Mouse (Mus musculus) cerebellum, postnatal 14 days (tissue): ENCODE measurements around the gene Esrrg.

Experiments used
- DNase-seq, 2 experiments: peaks; one replicate each; pipeline ENCODE4 v3.0.0; 2021; ENCODE audit warnings: mixed read lengths in 2 of 2

The Esrrg gene

DNA sequence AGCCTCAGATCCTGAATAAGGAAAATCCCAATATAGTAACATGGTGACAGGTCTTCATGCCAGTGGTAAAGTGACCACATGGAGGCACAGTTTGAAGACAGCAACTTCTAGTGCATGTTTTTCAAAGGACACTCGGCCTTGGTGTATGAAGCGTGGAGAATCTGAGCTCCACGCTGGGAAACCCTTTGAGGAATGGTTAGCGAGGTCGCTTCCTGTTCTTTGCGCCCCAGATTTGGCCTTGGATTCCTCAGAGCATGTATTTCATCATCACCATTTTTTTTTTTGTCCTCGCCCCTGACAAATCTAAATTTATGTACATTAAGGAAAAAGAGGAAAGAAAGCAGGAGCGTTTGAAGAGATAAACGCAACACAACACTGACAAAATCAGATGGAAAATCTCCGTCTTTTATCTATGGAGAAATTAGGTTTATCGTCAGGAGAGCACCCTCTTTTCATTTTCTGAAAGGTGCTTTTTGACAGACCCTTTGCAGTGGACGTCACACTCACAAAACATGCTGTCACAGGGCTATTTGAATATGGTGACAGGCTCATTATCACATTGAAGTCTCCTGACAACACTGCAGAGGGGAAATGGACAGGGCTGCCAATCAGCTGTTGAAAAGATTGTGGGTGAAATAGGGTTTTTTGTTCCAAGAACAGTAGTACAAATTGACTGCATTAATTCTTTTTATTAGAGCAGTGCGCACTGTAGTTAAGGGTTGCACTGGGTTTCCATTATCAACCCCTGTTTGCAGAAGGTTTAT is 476.7 kb downstream of the Esrrg start:
- no peak for DNase-seq

DNA sequence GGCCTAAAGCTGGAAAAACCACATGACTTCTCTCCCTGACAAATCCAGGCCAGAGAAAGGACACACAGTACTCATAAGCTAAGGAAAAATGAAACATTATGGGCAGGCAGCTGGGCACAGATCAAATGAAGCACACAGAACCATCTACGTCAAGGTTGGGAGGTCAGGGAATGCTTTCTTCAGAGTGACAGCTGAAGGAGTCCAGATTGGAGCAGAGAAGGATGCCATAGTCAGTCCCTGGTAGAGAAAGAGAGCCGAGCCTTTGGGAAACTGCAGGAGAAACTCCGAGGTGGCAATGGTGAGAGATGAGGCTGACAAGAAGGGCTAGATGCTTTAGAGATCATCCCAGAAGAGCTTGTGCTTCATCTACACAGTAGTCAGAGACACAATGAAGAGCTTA is 485.1 kb downstream of the Esrrg start:
- no peak for DNase-seq

DNA sequence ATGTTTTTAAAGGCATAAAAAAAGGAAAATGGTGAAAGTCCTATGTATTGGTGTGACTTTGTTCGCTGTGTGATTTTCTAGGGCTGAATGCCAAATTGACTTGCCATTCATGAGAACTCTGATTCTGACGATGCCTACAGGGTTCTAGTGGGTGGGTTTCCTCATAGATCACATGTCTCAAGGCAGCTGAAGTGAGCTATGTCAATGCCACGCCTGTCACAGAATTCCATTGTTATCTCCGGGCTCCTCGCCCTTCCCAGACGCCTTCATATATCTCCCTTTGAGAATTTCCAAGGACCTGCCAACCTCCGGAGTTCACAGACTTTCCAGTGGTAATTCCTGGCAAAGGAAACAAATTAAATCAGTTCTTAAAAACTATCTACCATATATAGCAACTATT is 493.2 kb downstream of the Esrrg start:
- DNase-seq: no peak

DNA sequence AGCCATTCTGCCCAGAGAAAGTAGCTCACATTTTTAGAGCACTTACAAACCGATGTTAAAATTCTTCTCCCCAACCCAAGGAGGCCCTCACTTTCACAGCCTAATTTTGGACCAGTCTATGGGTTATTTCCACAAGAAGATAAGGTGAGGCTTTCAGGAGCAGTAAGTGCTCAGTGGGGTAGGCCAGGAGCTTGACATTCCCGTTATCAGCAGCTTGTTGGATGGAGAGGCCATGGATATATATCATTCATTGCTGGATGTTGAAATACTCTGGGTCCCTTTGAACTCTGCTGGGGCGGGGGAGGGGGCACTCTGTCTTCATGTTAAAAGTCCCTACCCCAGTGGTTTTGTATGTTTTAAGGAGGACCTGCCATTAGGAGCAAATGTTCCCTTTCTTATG is 494.6 kb downstream of the Esrrg start:
- DNase-seq: no peak

DNA sequence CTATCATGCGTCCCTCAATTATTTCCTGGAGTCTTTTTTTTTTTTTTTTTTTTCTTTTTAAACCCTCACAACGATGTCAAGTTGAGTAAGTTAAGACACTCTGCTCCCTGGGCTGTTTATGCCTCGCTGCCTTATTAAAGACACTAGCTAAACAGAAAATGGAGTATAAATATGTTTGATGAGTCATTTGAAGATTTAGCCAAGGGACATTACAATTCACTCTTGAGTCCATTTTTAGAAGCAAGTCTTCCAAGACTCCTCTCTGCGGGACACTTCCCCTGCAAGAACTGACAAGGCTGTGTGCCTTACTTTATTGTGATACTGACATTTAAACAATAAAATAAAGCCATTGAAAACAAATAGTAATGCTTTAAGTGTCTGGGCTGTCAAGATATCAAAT is 496.9 kb downstream of the Esrrg start:
- DNase-seq: no peak

DNA sequence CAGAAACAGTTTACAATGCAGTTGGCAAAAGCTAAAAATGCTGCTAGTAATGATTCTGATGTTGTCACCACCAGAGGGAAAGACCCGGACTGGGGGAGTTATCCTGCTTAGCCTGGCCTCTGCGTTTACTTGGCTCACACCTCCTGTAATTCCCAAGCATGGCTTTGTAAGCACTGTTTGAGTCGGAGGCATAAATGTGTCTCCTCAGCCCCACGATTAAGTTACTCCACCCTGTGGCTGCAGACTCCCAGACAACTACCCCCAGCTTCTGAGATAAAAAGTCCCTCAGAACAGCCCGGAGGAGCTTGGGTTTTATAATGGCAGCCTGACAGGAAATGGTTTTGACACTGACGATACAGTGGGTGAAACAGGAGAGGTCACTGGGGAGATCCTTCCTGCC is 499.4 kb downstream of the Esrrg start:
- no peak for DNase-seq

DNA sequence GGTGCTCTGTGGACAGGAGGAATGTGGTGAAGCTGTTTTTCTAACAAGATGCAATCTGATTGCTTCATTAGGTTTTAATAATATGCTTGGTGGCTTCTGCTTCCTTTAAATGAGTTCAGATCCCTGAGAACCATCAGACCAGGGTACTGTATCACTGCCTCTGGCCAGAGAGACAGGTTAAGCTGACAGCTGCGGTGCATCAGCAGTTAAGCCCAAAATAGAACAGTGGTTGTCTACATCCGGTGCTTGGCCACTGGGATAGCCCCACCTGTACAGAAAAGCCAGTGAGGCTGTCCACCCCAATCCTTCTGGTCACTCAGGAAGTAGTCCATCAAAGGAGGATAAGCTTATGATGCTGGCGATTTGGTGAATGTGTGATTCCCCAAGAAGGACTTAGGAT is 503.0 kb downstream of the Esrrg start:
- no peak for DNase-seq

DNA sequence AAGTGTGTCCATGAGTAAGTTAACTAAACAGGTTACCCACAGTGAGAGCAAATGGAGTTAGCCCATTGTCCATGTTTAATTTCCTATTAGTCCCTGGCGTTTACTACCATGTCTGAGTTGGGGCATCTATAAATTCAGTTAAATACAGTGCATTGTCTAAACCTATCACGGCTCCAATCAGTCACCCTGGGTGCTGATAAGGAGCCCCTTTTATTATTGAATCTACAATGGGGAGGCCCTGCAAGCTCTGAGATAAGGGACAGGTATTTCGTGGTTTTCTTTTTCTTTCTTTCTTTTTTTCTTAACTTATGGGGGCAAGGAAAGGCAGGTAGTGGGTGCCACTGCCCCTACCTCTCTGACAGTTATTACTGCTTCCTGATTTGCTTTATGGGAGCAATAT is 504.6 kb downstream of the Esrrg start:
- no peak for DNase-seq

DNA sequence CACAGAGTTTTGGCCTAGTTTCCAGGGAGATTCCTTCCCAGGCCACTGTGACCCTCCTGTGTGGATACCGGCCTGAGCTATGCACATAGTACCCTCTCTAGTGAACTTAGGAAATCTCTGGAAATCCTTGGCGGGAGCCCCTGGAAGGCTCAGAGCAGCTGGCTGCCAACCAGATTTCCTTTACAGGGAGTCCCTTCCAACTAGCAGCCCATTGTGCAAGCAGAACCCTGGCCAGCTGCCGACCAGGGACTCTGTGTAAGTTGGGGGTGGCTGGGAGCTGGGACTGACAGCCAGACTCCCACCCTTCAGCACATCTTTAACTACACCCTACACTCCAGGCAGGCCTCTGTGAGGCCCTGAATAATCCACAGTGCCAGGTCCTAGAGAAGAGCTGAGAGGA is 509.5 kb downstream of the Esrrg start:
- peak; percentile 41 to 47 for DNase-seq

DNA sequence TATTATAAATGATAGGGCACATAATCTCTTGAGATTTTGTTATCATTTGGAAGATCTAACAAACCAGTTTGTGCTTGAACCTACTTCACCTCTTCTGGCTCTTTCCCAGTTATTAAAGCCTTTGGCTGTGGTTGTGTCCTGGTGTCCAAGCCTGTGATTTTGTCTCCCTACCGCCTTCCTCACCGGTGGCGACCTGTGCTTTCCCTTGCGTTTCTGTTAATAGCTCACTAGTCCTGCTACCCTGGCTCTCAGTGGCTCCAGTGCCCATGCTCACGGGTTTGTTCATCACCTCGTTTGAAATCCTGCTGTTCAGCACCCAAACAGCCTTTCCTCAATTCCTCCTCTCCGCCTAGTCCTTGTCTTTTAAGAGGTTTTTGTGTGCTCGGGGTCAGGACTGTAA is 511.2 kb downstream of the Esrrg start:
- no peak for DNase-seq

DNA sequence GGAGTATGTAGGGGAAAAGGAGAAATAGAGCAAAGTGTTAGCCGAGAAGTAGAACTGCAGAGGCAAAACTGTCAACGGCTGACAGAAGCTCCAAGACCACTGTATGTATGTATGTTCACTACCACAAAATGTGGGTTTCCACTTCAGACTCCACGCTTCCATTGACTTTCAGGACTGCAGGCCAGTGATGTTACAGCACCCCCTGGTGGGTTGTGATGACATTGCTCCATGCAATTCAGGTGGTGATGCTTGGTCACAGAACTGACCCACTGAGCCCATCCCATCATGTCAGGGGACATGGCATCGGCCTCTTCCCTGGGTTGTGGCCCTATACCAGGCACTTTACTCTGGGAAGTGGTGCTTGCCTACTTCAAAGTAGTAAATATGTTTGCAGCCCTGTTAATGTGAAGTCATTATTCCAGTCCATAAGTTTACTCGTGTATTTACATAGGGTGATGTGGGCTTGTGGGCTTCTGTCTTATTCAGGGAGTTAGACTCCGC is 517.0 kb downstream of the Esrrg start:
- DNase-seq: peak in 1 of 2 experiments; percentile 20

DNA sequence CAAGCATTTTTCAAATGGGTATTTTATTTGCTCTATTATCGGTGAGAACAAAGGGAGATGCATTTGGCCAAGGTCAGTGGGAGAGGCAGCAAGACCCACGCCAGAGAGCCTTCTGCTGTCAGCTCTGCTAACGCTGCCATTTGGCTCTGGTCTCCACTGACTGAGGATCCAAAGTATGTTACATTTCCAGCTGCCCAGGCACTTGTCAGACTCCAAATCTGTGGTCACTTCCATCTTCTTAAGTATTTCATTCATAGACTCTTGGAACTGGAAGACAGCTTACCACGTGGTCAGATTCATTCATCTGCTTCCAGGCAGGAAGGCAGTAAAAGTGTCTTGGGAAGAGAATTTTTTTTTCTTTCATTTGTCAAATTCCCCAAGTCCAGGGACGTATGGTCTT is 527.5 kb downstream of the Esrrg start:
- peak; percentile 46 to 53 for DNase-seq

DNA sequence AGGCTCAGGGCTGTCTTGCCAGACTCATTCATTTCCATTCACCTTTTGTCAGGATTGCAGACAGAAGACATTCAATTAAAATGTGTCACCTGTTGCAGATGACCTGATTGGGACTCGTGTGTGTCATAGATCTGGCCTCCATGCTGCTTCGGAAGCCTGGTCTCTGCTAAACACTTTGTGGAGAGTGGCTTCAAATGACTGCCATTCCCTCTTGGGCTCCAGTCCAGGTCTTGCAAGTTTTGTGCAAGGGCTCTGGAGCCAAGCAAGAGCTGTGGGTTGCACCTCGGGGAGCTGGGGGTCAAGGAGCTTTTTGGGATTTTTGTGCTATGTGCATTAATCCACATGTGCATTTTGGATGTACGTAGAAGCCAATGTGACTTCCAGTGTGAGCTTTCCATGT is 530.9 kb downstream of the Esrrg start:
- DNase-seq: peak in 1 of 2 experiments; percentile 23

DNA sequence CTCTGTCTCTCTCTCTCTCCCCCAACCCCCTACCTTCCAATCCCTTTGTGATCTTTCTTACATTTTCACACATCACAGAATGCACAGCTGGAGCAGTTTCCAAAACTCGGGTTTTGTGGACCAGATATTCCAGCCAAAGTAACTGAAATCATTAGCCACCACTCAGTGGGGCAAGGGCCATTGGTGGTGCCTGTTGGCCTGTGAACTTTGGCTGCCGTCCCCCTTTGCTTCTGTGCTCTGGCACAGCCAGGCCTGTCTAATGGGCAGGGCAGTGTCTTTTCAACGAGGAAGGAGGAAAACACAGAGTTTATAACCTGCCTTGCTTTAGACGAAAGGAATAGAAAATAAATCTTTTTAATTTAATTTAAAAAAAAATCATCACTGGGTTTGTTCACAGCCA is 531.6 kb downstream of the Esrrg start:
- DNase-seq: no peak

DNA sequence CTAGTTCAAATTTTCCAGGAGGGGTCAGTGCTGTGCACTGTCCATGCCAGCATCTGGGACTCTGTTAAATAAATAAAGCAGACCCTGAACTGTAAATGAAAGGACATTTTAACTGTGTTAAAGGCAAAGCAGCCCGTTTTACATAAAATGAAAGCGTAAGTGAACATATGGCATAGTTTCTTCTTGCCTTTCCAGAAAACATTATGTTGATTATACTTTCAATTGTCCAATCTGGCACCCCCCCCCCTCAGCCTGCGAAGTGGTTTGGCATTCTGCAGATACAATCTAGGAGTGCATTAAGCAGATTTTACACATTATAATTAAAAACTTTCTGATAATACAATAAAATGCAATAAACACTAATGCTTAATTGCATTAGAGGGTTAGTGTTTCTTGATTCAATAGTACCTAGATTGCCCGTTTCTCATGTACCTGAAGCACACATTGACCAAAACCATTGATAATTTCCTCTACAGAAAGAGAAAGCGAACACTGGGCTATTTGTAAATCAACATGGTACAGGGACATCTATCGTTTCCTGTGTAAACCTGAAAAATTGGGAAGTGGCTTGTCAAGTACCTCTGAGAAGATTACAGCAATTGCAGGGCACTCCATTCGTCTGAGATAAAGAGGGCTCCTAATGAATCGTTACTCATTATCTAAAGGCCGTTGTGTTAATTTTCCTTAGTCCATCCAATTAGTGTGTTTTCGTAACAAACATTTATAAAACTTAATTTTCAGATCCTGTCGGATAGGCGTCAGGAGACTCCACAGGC is 539.0 kb downstream of the Esrrg start:
- DNase-seq: no peak

DNA sequence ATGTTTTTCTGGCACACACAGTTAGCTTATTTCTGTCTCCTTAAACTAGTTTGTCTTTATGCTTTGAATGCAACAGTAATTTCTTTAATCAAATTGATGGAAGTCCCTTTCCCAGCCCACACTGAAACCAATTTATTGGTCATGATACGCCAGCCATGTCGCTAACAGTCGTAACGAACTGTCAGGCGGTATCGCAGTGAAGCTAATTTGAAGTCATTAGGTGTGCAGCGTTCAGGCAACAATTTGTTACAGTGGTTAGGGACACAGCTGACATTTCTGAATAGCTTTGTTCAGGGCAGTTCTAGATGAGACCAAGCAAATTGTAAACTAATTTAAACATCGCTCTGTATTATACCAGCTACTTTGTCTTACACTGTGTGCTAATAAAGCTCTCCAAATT is 542.5 kb downstream of the Esrrg start:
- DNase-seq: no peak

DNA sequence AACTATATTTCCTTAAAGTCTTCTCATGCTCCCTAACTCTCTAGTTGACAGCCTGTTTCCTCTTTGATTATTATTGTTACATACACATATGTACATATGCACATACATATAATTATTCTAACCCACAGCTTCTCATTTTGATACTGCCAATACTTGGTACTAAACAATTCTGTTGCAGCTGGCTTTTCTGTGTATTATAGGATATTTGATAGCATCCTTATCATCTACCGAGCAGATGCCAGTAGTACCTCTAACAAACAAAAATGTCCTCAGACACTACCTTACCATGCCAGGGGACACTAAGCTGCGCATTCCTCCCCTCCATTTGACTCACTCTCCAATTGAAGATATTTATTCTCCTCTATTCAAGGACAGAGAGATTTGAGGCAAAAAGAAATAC is 543.4 kb downstream of the Esrrg start:
- DNase-seq: no peak

DNA sequence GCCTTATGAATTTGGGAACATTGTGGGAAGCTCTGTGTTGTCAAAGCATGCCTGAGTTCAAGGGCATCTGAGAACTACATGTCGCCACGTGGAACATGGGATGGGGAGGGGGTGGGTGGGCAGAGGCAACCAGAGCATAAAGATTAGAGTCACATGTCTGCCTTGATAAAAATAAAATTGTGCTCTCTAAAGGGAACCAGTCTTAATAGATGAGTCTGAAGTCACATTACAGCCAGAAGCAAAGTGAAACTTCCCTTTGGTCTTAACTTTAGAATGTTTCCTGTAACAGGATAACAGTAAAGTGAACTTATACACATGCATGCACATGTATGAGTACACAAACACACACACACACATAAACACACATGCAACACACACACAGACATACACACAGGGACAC is 545.1 kb downstream of the Esrrg start:
- no peak for DNase-seq

DNA sequence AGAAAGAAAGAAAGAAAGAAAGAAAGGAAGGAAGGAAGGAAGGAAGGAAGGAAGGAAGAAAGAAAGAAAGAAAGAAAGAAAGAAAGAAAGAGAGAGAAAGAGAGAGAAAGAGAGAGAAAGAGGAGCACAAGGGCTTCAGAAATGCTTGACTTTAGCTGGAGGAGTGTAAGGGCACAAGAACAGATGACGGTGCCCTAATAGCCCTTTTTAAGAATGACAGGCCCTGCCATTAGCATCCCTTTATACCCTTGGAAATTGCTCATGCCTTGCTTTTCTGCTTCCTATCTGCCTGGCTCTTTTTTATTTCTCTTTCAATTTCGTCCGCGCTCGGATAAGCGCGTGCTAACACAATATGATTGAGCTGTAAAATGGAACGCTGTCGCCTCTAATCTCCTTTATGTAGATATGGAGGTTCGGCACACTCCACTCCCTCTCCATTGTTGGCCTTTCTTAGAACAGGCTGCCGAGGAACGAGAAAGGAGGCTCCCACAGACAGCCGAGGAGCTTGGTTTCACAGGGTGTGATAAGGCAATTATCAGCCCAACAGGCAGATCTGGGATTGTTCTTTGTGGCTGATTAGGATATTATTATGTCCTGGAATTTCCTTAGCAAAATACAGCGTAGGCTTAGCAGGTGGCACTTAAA is 546.0 kb downstream of the Esrrg start:
- DNase-seq: peak in 1 of 2 experiments; percentile 21

DNA sequence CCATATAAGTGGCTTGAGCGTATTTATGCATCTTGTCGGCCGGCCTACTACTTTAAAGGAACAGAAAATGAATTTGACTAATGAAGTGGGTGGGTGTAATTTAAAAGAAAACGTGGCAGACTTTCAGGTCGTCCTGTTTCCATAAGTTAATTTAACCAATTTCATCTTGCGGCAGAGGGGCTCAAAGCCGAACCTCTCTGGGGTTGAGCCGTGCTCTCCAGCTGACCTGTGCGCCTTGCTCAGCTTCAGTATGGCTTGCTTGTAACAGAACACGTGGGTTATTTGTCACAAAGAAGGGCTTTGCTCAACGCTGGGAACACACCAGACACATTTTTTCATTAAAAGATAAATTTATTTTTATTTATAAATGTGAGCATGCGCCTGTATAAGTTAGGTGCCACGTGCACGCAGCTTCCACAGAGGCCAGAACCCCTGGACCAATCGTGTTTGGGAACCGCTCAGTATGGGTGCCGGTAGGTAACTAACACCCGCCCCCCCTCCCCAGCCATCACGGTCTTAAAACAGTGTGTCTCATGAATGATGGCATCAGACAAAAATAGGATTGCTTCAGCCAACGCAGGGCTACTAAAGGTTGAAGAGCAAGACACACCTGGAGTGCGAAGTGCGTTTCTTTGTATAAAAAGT is 546.7 kb downstream of the Esrrg start:
- no peak for DNase-seq

DNA sequence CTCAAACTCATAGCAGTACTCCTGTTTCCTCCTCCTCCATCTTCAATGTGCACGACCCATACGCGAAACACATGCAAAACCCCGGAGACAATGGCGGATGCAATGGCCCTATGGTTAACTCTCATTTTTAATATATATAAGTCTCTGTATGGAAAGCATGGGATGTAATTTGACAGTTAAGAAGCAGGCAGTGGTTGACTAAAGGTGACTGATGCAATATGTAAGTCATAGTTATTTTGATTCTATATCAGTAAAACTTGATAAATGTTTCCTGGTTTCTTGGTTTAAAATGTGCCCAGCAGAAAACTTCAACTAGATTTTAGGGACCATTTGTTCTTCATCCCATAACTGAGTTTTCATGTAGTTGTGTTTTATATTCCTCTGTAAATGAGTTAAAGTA is 547.9 kb downstream of the Esrrg start:
- DNase-seq: no peak

DNA sequence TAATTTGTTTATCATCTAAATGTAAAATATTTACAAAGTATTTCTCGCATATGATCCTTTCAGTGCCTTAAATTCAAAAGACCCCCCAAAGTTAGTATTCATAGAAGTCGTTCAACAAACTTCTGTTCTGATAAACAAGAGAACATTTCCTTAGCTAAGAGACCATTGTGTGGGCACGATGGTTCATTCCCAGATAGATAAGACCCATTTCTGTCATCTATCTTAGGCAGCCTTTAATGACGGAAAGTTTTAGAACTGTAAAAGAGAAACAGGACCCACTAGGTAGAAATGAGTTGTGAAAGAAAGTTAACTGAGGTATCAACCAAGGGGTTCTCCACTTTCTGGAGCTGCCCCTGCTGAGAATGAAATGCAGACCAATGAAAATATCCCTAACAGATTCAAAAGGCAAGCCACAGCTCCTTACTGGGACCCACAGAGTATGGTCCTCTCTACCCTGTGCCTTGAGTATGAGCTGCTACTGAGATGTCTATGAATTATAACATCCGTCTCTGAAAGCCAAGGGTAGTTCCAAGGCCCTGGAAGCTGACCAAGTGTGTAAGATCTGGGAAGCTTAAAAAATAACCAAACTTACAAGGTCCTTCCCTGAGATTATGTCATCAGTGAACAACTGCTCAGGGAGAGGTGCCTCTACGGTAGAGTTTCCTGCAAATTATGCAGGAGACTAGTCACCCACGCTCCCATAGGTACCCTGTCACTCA is 548.8 kb downstream of the Esrrg start:
- DNase-seq: no peak

DNA sequence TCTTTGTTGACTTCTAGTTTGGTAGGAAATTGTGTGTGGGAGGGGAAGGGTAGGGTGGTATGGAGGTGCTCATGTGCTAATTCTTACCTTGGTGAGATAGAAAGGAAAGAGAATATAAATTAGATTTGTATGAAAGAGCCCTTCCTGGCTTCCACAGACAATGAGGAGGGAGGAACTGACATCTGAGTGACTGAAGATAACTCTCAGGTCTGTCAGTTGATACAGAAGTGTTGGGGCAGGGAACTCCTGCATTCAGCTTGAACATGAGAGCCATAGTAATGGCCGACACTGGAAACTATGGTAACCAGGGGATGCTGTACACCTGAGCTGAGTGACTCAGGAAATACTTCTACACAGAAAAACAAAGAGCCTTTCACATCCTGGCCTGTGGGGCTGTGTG is 550.1 kb downstream of the Esrrg start:
- no peak for DNase-seq
